30 mouse cellular contexts compared by ENCODE assay signal in the genomic region with DNA sequence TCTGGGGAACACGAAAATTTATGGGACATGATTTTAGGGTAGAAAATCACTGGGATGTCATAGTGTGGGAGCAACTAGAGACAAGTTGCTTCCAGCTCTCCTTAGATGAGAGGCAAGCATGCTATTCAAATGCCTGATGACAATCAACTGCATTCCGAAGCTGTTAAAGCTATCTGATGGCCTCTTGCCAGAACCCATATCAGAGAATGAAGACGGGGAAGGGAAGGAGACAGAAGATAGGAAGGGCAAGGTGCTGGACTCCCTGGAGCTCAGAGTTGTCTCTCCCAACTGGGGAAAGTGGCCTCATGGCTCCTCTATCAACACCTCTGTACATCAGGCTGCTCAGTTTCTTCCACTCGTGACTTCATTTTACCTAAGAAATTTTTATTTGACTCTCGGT.
"Had no signal": no experiment of that assay in that cellular context is flagged by ENCODE, and none has a peak within 500 bp of the region (broad histone marks: within the 10 kb centered on the region; RNA-seq: fewer than 3 reads in every experiment).

No protein-coding gene starts in this region.

- H3K4me1 ChIP-seq: hindbrain, embryonic 12.5 days; hindbrain, embryonic 13.5 days; hindbrain, embryonic 15.5 days had no signal

- DNase-seq: heart, postnatal 10 days; heart, postnatal 14 days; heart, postnatal 36 days; heart, postnatal 4 days; kidney, adult 11 months; kidney, adult 18-20 months; kidney, adult 2 months; kidney, adult 8-10 months; kidney, adult 9 months; kidney, postnatal 10 days; kidney, postnatal 14 days; kidney, postnatal 25 days; kidney, postnatal 36 days; kidney, postnatal 4 days; layer of hippocampus, adult 9-11 months; layer of hippocampus, postnatal 36 days had no signal

- H3K9me3 ChIP-seq: heart, embryonic 12.5 days; heart, embryonic 13.5 days; heart, embryonic 15.5 days; hindbrain, embryonic 10.5 days; hindbrain, embryonic 12.5 days; hindbrain, embryonic 13.5 days; hindbrain, embryonic 15.5 days; intestine, embryonic 15.5 days; kidney, embryonic 15.5 days had no signal

- H3K27me3 ChIP-seq: heart, embryonic 12.5 days; heart, embryonic 15.5 days; hindbrain, embryonic 12.5 days; hindbrain, embryonic 15.5 days; intestine, embryonic 15.5 days; kidney, embryonic 15.5 days had no signal

- H3K4me3 ChIP-seq: heart, embryonic 12.5 days; heart, embryonic 13.5 days; heart, embryonic 15.5 days; hindbrain, embryonic 10.5 days; hindbrain, embryonic 12.5 days; hindbrain, embryonic 13.5 days; hindbrain, embryonic 15.5 days; intestine, embryonic 15.5 days; kidney, embryonic 15.5 days; layer of hippocampus, adult 2 months; left cerebral cortex, adult 2 months had no signal

- H3K27ac ChIP-seq: heart, embryonic 13.5 days; heart, embryonic 15.5 days; hindbrain, embryonic 10.5 days; hindbrain, embryonic 12.5 days; hindbrain, embryonic 13.5 days; hindbrain, embryonic 14.5 days; hindbrain, embryonic 15.5 days; hindbrain, postnatal 0 days; intestine, embryonic 15.5 days; kidney, embryonic 15.5 days; kidney, postnatal 0 days; layer of hippocampus, adult 2 months; left cerebral cortex, adult 2 months had no signal

- H3K36me3 ChIP-seq: heart, embryonic 12.5 days; heart, embryonic 13.5 days; heart, embryonic 15.5 days; hindbrain, embryonic 10.5 days; hindbrain, embryonic 12.5 days; hindbrain, embryonic 13.5 days; hindbrain, embryonic 15.5 days; intestine, embryonic 15.5 days; kidney, embryonic 15.5 days had no signal

- H3K9ac ChIP-seq: heart, embryonic 12.5 days; heart, embryonic 13.5 days; heart, embryonic 15.5 days; hindbrain, embryonic 12.5 days; hindbrain, embryonic 13.5 days; hindbrain, embryonic 14.5 days; hindbrain, embryonic 15.5 days; intestine, embryonic 15.5 days; kidney, embryonic 15.5 days had no signal
